Mouse (Mus musculus) kidney, embryonic 16.5 days (tissue): ENCODE results near the gene Gm17581. TPM values are rescaled to one million over a fixed set of nuclear protein-coding genes. Genes with fewer than 3 reads are reported as not detected.
A peak's percentile ranks its signal among the peaks of the same experiment; 100 is the strongest.
"Not testable (repeated sequence)": the region's sequence is repeated elsewhere in the genome, so short reads cannot be mapped to it uniquely, and the experiment has no call there.

Experiments
- ATAC-seq: fragments of 200-750 bp; cut with Nextera tagmentation; 2 replicates; pipeline ENCODE4 v1.8.0; 2017; ENCODE audit warnings: moderate TSS enrichment; ENCODE audit not compliant: low FRiP score, low TSS enrichment
- H3K27ac ChIP-seq: fragments of 300-500 bp; sonication (generic); 2 replicates; pipeline ENCODE4 v1.5.1; 2014; ENCODE audit warnings: low read length
- H3K27me3 ChIP-seq: fragments of 300-500 bp; sonication (generic); 2 replicates; pipeline ENCODE4 v1.6.1; 2014; ENCODE audit warnings: low read length, control low read depth, mixed read lengths; ENCODE audit not compliant: insufficient read depth
- H3K36me3 ChIP-seq: fragments of 300-500 bp; sonication (generic); 2 replicates; pipeline ENCODE4 v1.6.1; 2014; ENCODE audit warnings: low read length, control low read depth, mixed read lengths; ENCODE audit not compliant: insufficient read depth
- H3K4me1 ChIP-seq: fragments of 300-500 bp; sonication (generic); 2 replicates; pipeline ENCODE4 v1.6.1; 2014; ENCODE audit warnings: low read length, control low read depth, mixed read lengths; ENCODE audit not compliant: insufficient read depth
- H3K4me2 ChIP-seq: fragments of 300-500 bp; sonication (generic); replicated peaks from 2 replicates; pipeline ENCODE4 v1.6.1; 2014; ENCODE audit warnings: low read depth, low read length
- H3K4me3 ChIP-seq: fragments of 300-500 bp; sonication (generic); 2 replicates; pipeline ENCODE4 v1.5.1; 2014; ENCODE audit warnings: mild to moderate bottlenecking, low read length
- H3K9ac ChIP-seq: fragments of 300-500 bp; sonication (generic); replicated peaks from 2 replicates; pipeline ENCODE4 v1.6.1; 2014; ENCODE audit warnings: low read length
- H3K9me3 ChIP-seq: fragments of 300-500 bp; sonication (generic); 2 replicates; pipeline ENCODE4 v1.6.1; 2016; ENCODE audit warnings: low read length, control low read depth
- WGBS: fragments of 180-500 bp; shearing (Covaris S2); extraction: QIAGEN DNeasy Blood & Tissue Kit; methylation state at CpG from one replicate; pipeline ENCODE4 v1.1.7; 2014; 5-methylcytosine and 5-hydroxymethylcytosine counted together
- polyA plus RNA-seq: library from polyadenylated mRNA; unstranded; fragments of >200 nt; fragmentation: Nextera tagmentation; extraction: Ambion mirVana; gene quantifications from 2 replicates; pipeline ENCODE4 v1.2.1, GENCODE M21; 2015

The Gm17581 gene
- polyA plus RNA-seq: not detected in 2 replicates

DNA sequence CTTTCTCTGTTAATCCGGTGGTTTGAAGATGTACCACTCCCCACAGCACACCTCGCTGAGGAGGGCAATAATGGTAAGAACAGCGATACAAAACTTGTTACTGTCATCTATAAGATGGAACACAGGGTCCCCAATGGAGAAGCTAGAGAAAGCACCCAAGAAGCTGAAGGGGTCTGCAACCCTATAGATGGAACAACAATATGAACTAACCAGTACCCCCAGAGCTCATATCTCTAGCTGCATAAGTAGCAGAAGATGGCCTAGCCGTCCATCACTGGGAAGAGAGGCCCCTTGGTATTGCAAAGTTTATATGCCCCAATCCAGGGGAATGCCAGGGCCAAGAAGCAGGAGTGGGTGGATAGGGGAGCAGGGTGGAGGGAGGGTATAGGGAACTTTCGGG, at the start of gene Gm17581:
Gene Gm17581 (minus strand): TSS at position 101 of the 400 bp plus-strand sequence.
- not testable (repeated sequence) for H3K27ac ChIP-seq

DNA sequence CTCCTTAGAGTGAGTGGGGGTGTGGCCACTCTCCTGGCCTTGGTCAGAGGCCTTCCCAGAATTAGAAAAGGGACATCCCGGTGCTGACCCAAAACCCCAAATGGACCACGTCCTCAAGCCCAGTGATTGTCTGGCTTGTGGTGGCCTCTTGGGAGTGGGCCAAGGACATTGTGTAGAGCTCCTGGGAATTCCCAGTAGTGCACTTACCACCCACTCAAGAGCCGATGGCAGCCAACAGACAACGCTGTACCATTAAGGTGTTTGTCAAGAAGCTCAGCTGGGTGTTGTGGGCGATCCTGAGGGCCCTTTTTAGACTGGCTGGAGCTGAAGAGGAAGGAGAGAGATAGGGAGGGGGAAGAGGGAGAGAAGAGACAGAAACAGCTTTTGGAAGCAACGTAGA, 48.9 kb upstream of the Gm17581 start:
- no peaks in the 10 kb centered on the region for H3K36me3 ChIP-seq
- H3K4me2 ChIP-seq: no peak overlapping the region
- H3K27me3 ChIP-seq: no peaks in the 10 kb centered on the region
- no peaks in the 10 kb centered on the region for H3K9me3 ChIP-seq
- ATAC-seq: no peak
- no peak overlapping the region for H3K9ac ChIP-seq
- H3K4me3 ChIP-seq: no peak overlapping the region
- no peak overlapping the region for H3K27ac ChIP-seq
- no peaks in the 10 kb centered on the region for H3K4me1 ChIP-seq
- WGBS: 79% methylated on average over 6 of the region's 6 CpGs

More for the DNA sequence above, at the start of gene Gm17581:
- ATAC-seq, H3K9ac ChIP-seq, H3K36me3 ChIP-seq, H3K4me3 ChIP-seq, H3K4me2 ChIP-seq, H3K4me1 ChIP-seq, H3K27me3 ChIP-seq, H3K9me3 ChIP-seq: not testable (repeated sequence)
- WGBS: 91% methylated on average over 5 of the region's 5 CpGs

- Histone ChIP-seq H3K4me1 (peaks cover 3% of the 10 kb centered on the region), H3K27ac (no peak overlapping the region), H3K9me3 (no peaks in the 10 kb centered on the region), H3K9ac (no peak overlapping the region), H3K4me3 (no peak overlapping the region), H3K27me3 (peaks cover 24% of the 10 kb centered on the region), H3K36me3 (no peaks in the 10 kb centered on the region), H3K4me2 (no peak overlapping the region)
- ATAC-seq: no peak
- WGBS: 74% methylated on average over 3 of the region's 3 CpGs
These were observed 43.8 kb upstream of the Gm17581 start for GRCm38 (mm10) chr2:155779506-155779905.

GRCm38 (mm10) chr2:155779066-155779465, 43.4 kb upstream of the Gm17581 start:
- H3K9me3 ChIP-seq: no peaks in the 10 kb centered on the region
- peaks cover 28% of the 10 kb centered on the region for H3K27me3 ChIP-seq
- WGBS: 35% methylated on average over 6 of the region's 7 CpGs
- no peak overlapping the region for H3K9ac ChIP-seq
- no peak overlapping the region for H3K4me2 ChIP-seq
- H3K4me3 ChIP-seq: no peak overlapping the region
- ATAC-seq: no peak
- H3K4me1 ChIP-seq: peaks cover 3% of the 10 kb centered on the region
- no peak overlapping the region for H3K27ac ChIP-seq
- H3K36me3 ChIP-seq: no peaks in the 10 kb centered on the region

DNA sequence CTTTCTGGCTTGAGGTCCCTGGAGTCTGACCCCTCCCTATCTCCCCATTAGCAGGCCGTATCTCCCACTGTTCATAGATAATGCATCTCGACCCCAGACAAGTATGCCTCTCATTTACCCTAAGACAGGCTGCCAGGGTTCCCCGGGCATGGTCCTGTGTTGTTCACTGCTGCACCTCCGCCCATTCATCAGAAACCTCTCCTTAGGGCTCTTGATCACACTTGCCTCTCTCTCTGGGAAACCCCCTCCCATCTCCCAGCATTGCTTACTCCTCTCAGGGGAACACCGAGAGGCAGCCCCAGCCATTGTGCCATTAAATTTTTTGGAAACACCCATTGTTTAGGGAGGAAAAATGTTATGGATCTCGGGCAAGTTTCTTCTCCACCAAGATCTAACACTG, 42.3 kb upstream of the Gm17581 start:
- Histone ChIP-seq H3K4me3 (no peak overlapping the region), H3K4me2 (no peak overlapping the region), H3K4me1 (peaks cover 3% of the 10 kb centered on the region), H3K27me3 (peaks cover 39% of the 10 kb centered on the region), H3K9me3 (no peaks in the 10 kb centered on the region), H3K27ac (no peak overlapping the region), H3K36me3 (no peaks in the 10 kb centered on the region), H3K9ac (no peak overlapping the region)
- no peak for ATAC-seq
- WGBS: 66% methylated on average over 6 of the region's 6 CpGs

DNA sequence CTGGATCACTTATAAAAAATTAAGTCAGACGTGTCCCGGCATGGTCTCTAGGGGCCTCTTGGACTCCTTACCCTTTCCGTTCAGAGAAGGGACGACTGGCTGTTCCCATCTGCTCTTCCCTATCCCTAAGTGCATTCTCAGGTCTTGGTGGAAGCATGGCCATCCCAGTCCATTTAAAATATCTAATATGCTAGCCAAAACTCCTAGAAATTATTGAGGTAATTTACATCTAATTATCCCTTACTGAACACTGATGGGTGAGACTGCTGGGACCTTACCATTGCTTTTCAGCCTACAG, 42.0 kb upstream of the Gm17581 start:
- no peaks in the 10 kb centered on the region for H3K36me3 ChIP-seq
- H3K4me2 ChIP-seq: no peak overlapping the region
- no peak overlapping the region for H3K27ac ChIP-seq
- no peaks in the 10 kb centered on the region for H3K9me3 ChIP-seq
- WGBS: 74% methylated on average over 4 of the region's 4 CpGs
- H3K27me3 ChIP-seq: peaks cover 43% of the 10 kb centered on the region
- peaks cover 3% of the 10 kb centered on the region for H3K4me1 ChIP-seq
- no peak for ATAC-seq
- H3K4me3 ChIP-seq: no peak overlapping the region
- no peak overlapping the region for H3K9ac ChIP-seq

DNA sequence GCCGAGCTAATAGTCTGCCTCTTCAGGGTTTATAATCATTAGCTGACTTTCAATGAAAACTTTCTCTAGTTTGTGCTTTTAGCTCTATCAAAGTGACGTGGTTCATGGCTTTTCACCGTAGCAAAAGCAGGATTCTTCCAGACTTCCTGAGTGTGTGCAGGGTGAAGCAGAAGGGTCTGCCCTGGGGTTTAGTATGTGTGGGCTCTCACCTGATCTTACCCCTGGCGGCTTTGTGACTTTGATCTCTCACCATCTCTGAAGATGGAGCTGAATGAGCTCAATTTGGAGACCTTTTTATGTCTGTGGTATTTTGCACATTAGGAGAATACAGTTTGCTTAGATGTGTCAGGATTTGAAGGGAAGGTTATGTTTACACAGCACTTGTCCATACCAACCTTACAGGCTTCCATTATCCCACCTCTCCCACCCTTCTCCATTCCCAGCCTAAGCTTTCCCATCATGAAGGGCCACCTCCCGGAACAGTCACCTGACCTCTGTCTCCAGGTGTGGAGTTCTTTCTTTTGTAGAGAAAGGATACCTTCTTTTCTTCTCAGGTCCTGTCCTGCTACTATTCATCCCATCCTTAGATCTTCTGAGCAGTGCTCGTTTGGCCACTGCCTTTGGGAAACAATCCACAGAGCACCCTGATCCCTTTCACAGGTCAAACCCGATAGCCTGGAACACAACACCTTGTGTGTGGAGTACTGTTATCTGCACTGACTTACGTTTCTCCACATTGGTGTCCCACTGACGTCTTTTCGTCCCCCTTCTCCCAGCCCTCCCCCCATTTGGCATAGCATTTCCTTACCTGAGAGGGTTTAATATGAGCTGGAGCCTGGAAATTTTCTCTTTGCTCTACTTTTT, 41.4 kb upstream of the Gm17581 start:
- Histone ChIP-seq H3K27ac (no peak overlapping the region), H3K27me3 (peaks cover 45% of the 10 kb centered on the region), H3K4me1 (peaks cover 3% of the 10 kb centered on the region), H3K4me3 (no peak overlapping the region), H3K9me3 (no peaks in the 10 kb centered on the region), H3K36me3 (no peaks in the 10 kb centered on the region), H3K4me2 (no peak overlapping the region), H3K9ac (no peak overlapping the region)
- no peak for ATAC-seq
- 62% methylated on average over 10 of the region's 10 CpGs for WGBS

DNA sequence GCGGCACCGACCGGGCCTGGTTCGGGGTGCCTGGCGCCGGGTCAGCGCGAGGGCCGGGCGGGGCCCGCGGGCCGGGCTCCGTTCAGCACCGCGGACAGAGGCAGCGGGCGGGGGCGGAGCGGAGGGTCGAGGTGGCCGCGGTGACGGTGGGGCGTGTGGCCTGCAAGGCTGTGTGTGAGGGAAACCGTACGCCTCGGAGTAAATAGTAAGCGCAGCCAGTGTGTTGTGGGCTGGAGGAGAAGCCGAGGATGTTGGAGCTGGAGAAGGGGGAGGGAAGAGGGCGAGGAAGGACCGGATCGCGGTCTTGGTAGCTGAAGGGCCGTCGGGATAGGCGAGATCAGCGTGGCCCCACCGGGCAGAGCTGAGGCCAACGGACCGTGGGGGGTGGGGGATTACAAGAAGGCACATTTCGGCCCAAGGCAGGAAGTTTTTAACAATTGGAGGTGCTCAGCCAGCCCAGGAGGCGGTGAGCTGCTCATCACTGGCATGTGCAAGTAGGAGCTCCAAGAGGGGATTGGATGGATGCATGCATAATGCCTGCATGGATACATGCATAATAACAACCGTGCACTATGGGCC, 40.1 kb upstream of the Gm17581 start:
- Histone ChIP-seq H3K9me3 (no peaks in the 10 kb centered on the region), H3K4me2 (peak overlapping the region; percentile 99), H3K27me3 (peaks cover 45% of the 10 kb centered on the region), H3K27ac (no peak overlapping the region), H3K4me3 (peak overlapping the region; percentile 58), H3K4me1 (peaks cover 3% of the 10 kb centered on the region), H3K9ac (no peak overlapping the region; the same call in 1 of the 2 replicates), H3K36me3 (no peaks in the 10 kb centered on the region)
- WGBS: 1% methylated on average over 44 of the region's 44 CpGs
- ATAC-seq: peak; percentile 85; the same call in 1 of the 2 replicates

DNA sequence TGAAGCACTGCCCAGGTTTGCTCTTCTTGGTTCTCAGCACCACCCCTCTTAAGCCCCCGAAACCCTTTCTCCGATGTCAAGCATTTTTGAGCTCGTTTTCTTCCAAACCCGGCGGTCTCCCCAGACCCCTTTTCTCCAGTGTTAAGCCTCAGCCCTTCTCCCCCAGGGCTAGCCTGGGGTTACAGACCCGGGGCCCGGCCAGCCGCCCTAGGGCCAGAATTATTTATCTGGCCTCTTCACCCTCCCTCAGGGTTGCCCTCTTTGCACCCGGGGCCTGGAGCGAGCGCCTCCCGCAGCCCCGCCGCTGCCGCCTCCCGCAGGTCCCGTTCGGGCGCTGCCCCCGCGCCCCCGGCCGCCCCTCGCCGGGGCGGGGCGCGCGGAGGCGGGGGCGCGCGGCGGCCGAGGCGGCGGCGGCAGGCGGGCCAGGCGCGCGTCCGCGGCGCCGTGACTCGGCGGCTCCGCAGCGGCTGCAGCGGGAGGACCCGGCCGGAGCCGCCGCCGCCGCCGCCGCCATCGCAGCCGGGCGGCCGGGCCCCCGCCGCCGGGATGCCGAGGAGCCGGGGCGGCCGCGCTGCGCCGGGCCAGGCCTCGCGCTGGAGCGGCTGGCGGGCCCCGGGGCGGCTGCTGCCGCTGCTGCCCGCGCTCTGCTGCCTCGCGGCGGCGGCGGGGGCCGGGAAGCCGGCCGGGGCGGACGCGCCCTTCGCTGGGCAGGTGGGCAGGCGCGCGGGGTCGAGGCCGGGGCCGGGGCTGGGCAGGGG, 39.4 kb upstream of the Gm17581 start, which contains the start of gene Mmp24:
Gene Mmp24 (plus strand): TSS at position 416 of the 758 bp plus-strand sequence.
- H3K4me2 ChIP-seq: peak within 1 kb of the TSS; percentile 99
- no peak within 1 kb of the TSS for H3K27ac ChIP-seq
- no peak within 1 kb of the TSS; the same call in 1 of the 2 replicates for H3K9ac ChIP-seq
- H3K9me3 ChIP-seq: no peaks in the 10 kb centered on the region
- WGBS: 2% methylated on average over 79 of the region's 100 CpGs
- peaks cover 3% of the 10 kb centered on the region for H3K4me1 ChIP-seq
- peak within 1 kb of the TSS; percentile 58 for H3K4me3 ChIP-seq
- H3K36me3 ChIP-seq: no peaks in the 10 kb centered on the region
- no peak for ATAC-seq
- peaks cover 45% of the 10 kb centered on the region for H3K27me3 ChIP-seq
